Mouse (Mus musculus) heart, embryonic 10.5 days (tissue): ENCODE measurements at regions not wholly inside any gene's neighbourhood (a gene's known extent, or its start where the extent isn't known, plus 50 kb on each side); places are given as distances from the start of the nearest gene placed in this dataset.

ENCODE experiments used
- DNase-seq: peaks from one replicate; pipeline ENCODE4 v3.0.0-alpha.2; 2017; ENCODE audit warnings: low spot score
- H3K27ac ChIP-seq: fragments of 300-500 bp; sonication (generic); 2 replicates; pipeline ENCODE4 v1.5.1; 2016; ENCODE audit warnings: mild to moderate bottlenecking
- H3K27me3 ChIP-seq: fragments of 300-500 bp; sonication (generic); 2 replicates; pipeline ENCODE4 v1.6.1; 2016; ENCODE audit warnings: mild to moderate bottlenecking; ENCODE audit not compliant: poor library complexity, insufficient read depth, severe bottlenecking
- H3K36me3 ChIP-seq: fragments of 300-500 bp; sonication (generic); 2 replicates; pipeline ENCODE4 v1.6.1; 2016; ENCODE audit warnings: mild to moderate bottlenecking, moderate library complexity
- H3K4me1 ChIP-seq: fragments of 300-500 bp; sonication (generic); 2 replicates; pipeline ENCODE4 v1.6.1; 2016; ENCODE audit warnings: mild to moderate bottlenecking
- H3K4me3 ChIP-seq: fragments of 300-500 bp; sonication (generic); 2 replicates; pipeline ENCODE4 v1.5.1; 2016; ENCODE audit warnings: mild to moderate bottlenecking, moderate library complexity
- H3K9me3 ChIP-seq: fragments of 300-500 bp; sonication (generic); 2 replicates; pipeline ENCODE4 v1.6.1; 2016; ENCODE audit warnings: mild to moderate bottlenecking, moderate library complexity
- WGBS: fragments of 180-500 bp; shearing (Covaris S2); methylation state at CpG from one replicate; pipeline ENCODE4 v1.1.7; 2016; 5-methylcytosine and 5-hydroxymethylcytosine counted together

DNA sequence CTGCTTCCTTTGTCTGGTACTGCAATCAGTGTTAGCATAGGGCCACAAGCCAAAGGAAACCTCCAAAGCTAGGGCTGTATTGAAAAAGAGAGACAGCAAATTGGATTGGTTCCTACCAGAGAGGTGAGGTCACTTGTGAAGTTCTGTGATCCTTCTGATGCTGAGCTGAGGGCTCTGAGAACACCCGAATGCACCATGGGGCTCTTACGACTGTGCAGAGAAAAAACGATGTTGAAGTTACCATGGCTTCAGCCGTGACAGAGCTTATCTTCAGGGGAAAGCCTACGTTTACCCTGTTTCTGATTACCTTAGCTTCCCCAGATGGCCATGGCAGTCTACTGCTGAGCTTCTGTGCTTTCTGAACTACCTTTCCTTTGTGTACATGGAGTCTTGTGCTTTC lies 53.9 kb upstream of the Fmo9 start:
- Histone ChIP-seq H3K4me3 (no peak overlapping the region), H3K9me3 (no peaks in the 10 kb centered on the region), H3K27ac (no peak overlapping the region), H3K27me3 (no peaks in the 10 kb centered on the region), H3K4me1 (no peaks in the 10 kb centered on the region), H3K36me3 (no peaks in the 10 kb centered on the region)
- no peak for DNase-seq
- WGBS: 63% methylated on average over 5 of the region's 5 CpGs

DNA sequence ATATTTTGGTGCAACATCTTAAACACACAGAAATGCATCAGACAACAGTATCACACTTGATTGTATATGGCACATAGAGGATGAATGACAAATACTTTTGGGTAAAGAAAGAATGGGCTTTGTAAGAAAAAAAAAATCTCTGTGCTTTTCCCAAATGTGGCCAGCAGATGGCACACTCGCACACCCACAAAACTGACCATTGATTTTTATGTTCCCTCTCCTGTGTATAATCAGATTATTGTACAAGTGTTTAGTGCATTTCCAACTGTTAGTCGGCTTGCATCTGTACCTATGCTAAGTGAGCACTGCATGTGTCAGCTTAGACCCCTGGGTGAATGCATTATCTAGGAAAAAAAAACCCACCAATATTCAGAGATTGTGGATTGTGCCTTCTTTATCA lies 56.4 kb upstream of the Fmo9 start:
- Histone ChIP-seq H3K27me3 (no peaks in the 10 kb centered on the region), H3K9me3 (no peaks in the 10 kb centered on the region), H3K36me3 (no peaks in the 10 kb centered on the region), H3K4me3 (no peak overlapping the region), H3K4me1 (no peaks in the 10 kb centered on the region), H3K27ac (no peak overlapping the region)
- DNase-seq: no peak
- WGBS: 4% methylated on average over 2 of the region's 2 CpGs

DNA sequence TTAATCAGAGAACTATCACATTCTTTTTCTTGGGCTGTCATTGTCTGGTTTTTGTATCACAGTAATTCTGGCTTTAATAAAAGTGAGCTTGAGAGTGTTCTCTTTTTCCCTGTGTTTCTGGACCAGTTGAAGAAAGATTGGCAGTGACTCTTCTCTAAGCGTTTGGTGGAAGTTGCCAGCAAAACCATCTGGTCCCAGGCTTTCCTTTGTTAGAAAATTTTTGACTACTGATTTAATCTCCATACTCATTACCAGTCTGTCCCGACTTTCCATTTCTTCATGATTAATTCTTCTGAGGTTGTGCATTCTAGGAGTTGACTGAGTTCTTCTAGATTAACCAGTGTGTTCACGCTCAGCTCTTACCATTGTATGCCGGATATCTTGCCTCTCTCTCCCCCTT lies 68.6 kb upstream of the Fmo9 start:
- 83% methylated on average over 4 of the region's 4 CpGs for WGBS
- no peaks in the 10 kb centered on the region for H3K4me1 ChIP-seq
- no peaks in the 10 kb centered on the region for H3K9me3 ChIP-seq
- H3K27ac ChIP-seq: no peak overlapping the region
- H3K4me3 ChIP-seq: no peak overlapping the region
- DNase-seq: no peak
- no peaks in the 10 kb centered on the region for H3K36me3 ChIP-seq
- no peaks in the 10 kb centered on the region for H3K27me3 ChIP-seq

DNA sequence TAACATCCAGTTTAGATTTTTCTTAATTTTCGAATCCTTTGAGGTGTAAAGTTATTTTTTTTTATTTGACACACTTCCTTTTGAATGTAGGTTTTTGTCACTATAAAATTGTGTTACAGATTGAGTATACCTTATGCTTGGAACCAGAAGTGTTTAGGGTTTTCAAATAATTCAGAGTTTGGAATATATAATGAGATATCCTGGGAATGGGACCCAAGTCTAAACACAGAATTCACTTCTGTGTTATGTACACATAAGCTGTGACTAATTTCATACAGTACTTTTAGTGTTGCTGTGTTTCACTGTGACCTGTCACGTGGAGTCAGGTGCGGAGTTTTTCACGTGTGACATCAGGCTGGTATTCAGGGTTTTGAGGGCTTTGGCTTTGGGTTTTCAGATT lies 69.1 kb upstream of the Fmo9 start:
- no peak for DNase-seq
- H3K27me3 ChIP-seq: no peaks in the 10 kb centered on the region
- H3K4me1 ChIP-seq: no peaks in the 10 kb centered on the region
- no peaks in the 10 kb centered on the region for H3K9me3 ChIP-seq
- H3K36me3 ChIP-seq: no peaks in the 10 kb centered on the region
- no peak overlapping the region for H3K4me3 ChIP-seq
- WGBS: 79% methylated on average over 4 of the region's 4 CpGs
- no peak overlapping the region for H3K27ac ChIP-seq

GRCm38 (mm10) chr1:166751436-166751835 lies 69.8 kb upstream of the Fmo9 start:
- DNase-seq: no peak

GRCm38 (mm10) chr1:166752990-166753709 lies 71.5 kb upstream of the Fmo9 start:
- WGBS: 78% methylated on average over 6 of the region's 6 CpGs
- Histone ChIP-seq H3K4me1 (no peaks in the 10 kb centered on the region), H3K4me3 (no peak overlapping the region), H3K9me3 (no peaks in the 10 kb centered on the region), H3K27me3 (no peaks in the 10 kb centered on the region), H3K36me3 (no peaks in the 10 kb centered on the region), H3K27ac (no peak overlapping the region)
- DNase-seq: no peak

More at GRCm38 (mm10) chr1:166751436-166751835, 69.8 kb upstream of the Fmo9 start:
- Histone ChIP-seq H3K36me3 (no peaks in the 10 kb centered on the region), H3K4me3 (no peak overlapping the region), H3K4me1 (no peaks in the 10 kb centered on the region), H3K27ac (no peak overlapping the region), H3K27me3 (no peaks in the 10 kb centered on the region), H3K9me3 (no peaks in the 10 kb centered on the region)
- 83% methylated on average over 3 of the region's 3 CpGs for WGBS

GRCm38 (mm10) chr1:166758987-166759386 lies 77.3 kb upstream of the Fmo9 start:
- no peak for DNase-seq
- H3K27ac ChIP-seq: no peak overlapping the region
- no peaks in the 10 kb centered on the region for H3K9me3 ChIP-seq
- no peaks in the 10 kb centered on the region for H3K27me3 ChIP-seq
- WGBS: 57% methylated on average over 2 of the region's 2 CpGs
- H3K4me3 ChIP-seq: no peak overlapping the region
- no peaks in the 10 kb centered on the region for H3K4me1 ChIP-seq
- no peaks in the 10 kb centered on the region for H3K36me3 ChIP-seq

DNA sequence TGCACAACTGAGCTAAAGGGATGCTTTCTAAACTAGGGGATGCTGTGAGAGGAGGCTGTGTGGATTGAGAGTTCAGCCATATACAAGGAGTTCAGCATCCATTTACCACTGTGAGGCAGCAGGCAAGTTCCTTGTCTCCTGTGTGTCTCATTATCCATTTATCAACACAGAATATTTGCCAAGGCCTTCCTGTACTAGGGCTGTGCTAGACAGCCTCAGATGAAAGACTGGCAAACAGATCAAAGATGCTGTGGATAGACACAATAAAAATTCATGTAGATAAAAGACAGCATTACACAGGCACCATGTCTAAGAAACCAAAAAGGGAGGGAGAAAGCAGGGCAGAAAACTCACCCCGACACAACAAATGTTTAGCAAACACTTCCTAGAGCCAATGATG lies 91.5 kb upstream of the Fmo9 start:
- H3K9me3 ChIP-seq: peaks cover 4% of the 10 kb centered on the region; the same call in 1 of the 2 replicates
- H3K4me1 ChIP-seq: no peaks in the 10 kb centered on the region
- H3K36me3 ChIP-seq: no peaks in the 10 kb centered on the region
- no peak overlapping the region for H3K27ac ChIP-seq
- H3K4me3 ChIP-seq: no peak overlapping the region
- no peak for DNase-seq
- no peaks in the 10 kb centered on the region for H3K27me3 ChIP-seq
- WGBS: 76% methylated on average over 1 of the region's 1 CpGs

GRCm38 (mm10) chr1:166782106-166782505 lies 100.5 kb upstream of the Fmo9 start:
- DNase-seq: no peak
- Histone ChIP-seq H3K9me3 (no peaks in the 10 kb centered on the region), H3K27me3 (no peaks in the 10 kb centered on the region), H3K36me3 (no peaks in the 10 kb centered on the region), H3K27ac (no peak overlapping the region), H3K4me3 (no peak overlapping the region), H3K4me1 (no peaks in the 10 kb centered on the region)
- WGBS: 50% methylated on average over 1 of the region's 1 CpGs

DNA sequence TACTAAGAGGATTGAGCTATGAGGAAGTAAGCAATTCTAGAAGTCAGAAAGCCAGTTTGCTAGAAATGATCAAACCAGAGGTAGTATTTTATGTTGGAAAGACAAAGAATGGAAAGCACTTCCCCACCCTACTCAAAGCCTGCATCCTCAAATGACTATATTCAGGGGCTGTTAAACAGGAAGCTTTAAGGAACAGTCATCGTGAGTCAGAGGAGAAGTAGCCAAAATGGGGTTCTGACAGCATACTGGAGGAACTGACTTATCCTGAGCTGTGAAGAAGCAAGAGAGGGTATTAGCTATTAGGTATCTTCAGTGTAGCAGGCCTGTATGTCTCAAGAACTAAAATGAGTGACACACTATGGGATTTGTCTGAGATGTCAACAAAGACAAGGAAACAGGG lies 106.3 kb upstream of the Fmo9 start:
- DNase-seq: no peak
- Histone ChIP-seq H3K9me3 (no peaks in the 10 kb centered on the region), H3K27me3 (no peaks in the 10 kb centered on the region), H3K4me1 (no peaks in the 10 kb centered on the region), H3K4me3 (no peak overlapping the region), H3K27ac (no peak overlapping the region), H3K36me3 (no peaks in the 10 kb centered on the region)
- 58% methylated on average over 1 of the region's 1 CpGs for WGBS

DNA sequence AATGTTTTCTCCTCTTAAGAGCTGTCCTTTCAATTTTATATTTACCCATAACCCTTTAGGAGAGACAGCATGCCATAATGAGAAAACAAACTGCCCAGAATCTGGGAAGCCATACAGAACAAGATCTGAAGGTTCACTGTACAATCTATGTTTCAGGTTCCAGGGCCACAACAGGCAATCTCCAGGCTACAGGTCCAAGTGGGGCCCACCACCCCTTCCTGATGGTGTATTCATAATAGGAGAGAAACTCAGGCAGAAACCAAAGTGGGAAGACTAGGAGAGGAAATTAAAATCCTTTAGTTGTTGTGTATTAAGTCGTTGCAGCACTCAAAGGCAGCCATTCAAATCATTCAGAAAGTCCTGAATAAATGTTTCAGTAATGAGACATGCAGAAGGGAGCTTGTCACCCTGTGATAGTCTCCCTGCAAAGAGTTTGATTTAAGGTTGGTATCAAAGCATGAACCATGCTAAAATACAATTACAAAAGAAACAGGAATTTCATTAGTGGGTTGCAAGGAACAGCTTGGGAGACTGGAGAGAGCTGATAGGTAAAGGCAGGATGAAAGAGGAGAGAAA lies 107.3 kb upstream of the Fmo9 start:
- H3K27ac ChIP-seq: no peak overlapping the region
- H3K4me1 ChIP-seq: no peaks in the 10 kb centered on the region
- WGBS: 52% methylated on average over 1 of the region's 1 CpGs
- H3K4me3 ChIP-seq: no peak overlapping the region
- no peaks in the 10 kb centered on the region for H3K9me3 ChIP-seq
- no peak for DNase-seq
- no peaks in the 10 kb centered on the region for H3K36me3 ChIP-seq
- H3K27me3 ChIP-seq: no peaks in the 10 kb centered on the region

- no peaks in the 10 kb centered on the region for H3K9me3 ChIP-seq
- WGBS: 73% methylated on average over 6 of the region's 6 CpGs
- no peak for DNase-seq
- H3K4me3 ChIP-seq: no peak overlapping the region
- no peaks in the 10 kb centered on the region for H3K4me1 ChIP-seq
- no peaks in the 10 kb centered on the region for H3K27me3 ChIP-seq
- H3K27ac ChIP-seq: no peak overlapping the region
- H3K36me3 ChIP-seq: no peaks in the 10 kb centered on the region
These were observed 111.5 kb upstream of the Fmo9 start for GRCm38 (mm10) chr1:166793052-166793716.

DNA sequence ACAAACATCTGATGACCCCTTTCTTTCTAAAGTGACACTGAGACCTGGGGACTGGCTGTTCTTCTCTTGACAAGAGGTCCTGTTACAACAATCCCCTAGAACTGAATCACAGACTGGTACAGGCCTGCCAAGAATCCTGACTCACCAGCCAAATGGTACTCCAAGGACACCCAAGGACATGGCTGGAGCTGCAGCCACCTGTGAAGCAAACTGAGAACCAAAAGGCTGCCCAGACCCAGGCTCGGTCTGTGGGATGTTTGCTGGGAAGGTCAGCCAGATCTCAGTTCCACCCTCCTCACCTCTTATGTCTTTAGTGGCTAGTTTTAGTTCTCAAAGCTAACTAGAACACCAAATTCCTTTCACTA lies 112.1 kb upstream of the Fmo9 start:
- WGBS: 73% methylated on average over 1 of the region's 1 CpGs
- Histone ChIP-seq H3K27me3 (no peaks in the 10 kb centered on the region), H3K9me3 (no peaks in the 10 kb centered on the region)

More for the DNA sequence above, 112.1 kb upstream of the Fmo9 start:
- no peak for DNase-seq
- H3K4me3 ChIP-seq: no peak overlapping the region
- no peaks in the 10 kb centered on the region for H3K36me3 ChIP-seq
- H3K4me1 ChIP-seq: no peaks in the 10 kb centered on the region
- no peak overlapping the region for H3K27ac ChIP-seq
